Mouse (Mus musculus): ENCODE measurements around the gene Slamf6.

Slamf6 gene

DNA sequence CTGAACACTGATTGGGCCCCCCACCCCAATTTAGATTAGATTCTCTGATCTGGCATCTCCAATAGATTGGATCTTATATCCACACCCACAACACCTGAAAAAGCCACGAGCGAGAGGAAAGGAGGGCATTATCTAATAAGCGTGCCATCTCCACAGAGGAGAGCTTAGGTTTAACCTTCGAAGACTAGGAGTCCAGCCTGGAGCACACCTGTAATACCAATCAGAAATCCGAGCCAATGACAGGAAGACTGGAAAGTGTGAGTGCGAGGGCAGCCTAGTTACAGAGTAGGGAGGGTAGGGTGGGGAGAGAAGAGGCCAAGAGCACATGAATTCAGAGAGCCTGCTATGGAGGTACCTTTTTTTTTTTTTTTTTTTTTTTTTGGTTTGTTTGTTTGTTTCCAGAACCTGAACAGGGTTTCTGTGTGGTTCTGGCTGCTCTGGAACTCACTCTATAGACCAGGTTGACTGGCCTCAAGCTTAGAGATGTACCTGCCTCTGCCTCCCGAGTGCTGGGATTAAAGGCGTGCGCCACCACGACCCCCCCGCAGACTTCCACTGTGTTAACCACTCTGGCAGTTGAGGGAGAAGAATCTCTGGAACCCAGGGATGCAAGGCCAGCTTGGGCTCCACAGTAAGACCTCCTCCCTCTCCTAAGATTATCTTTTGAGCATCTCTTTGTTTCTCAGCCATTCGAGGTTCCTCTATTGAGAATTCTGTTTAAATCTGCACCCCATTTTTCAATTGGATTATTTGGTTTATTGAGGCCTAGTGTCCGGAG lies 81.7 kb downstream of the Slamf6 start:
- no peak for DNase-seq

DNA sequence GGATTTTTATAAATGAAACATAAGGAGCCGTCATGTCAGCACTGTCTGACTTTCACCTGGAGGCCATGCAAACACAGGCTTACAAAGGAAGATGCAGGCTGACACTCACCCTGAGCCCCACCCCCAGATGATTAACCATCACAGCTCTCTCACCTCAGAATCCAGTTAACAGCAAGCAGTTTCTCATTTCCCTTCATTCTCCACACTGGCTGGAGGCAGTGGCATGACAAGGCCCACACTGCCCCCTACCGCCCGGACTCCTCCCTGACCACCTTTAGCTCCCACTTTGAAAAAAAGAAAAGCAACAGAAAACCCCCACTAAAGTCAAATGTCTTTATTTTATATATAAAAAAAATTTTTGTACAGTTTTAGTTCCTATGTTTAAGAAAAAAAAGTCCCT lies 83.3 kb downstream of the Slamf6 start:
- peak; percentile 92 for DNase-seq

- DNase-seq, result no peak
Measured at GRCm38 (mm10) chr1:172001665-172002064, 84.3 kb downstream of the Slamf6 start.
